Mouse (Mus musculus) lung, adult 2 months (tissue): Measurements from ENCODE around the gene Gm4922.

Experiments
- CTCF ChIP-seq: fragments of 200-500 bp; IDR thresholded peaks from 2 replicates; pipeline ENCODE4 v1.5.1; 2011; ENCODE audit warnings: mild to moderate bottlenecking, low read length, control low read depth; ENCODE audit not compliant: insufficient read depth
- POLR2A ChIP-seq: fragments of 200-500 bp; IDR thresholded peaks from 2 replicates; pipeline ENCODE4 v1.6.1; 2011; ENCODE audit warnings: low read depth, mild to moderate bottlenecking, control low read depth, low read length, borderline replicate concordance; ENCODE audit errors: extremely low read depth

- no peak for TF ChIP-seq CTCF
- TF ChIP-seq POLR2A: no peak
Measured at GRCm38 (mm10) chr10:18741024-18741423, 45.6 kb downstream of the Gm4922 start.
